ENCODE assay signal across 9 mouse cellular contexts in genomic region chr4:148293319-148293718, GRCm38 (mm10). TPM values are rescaled to one million over a fixed set of nuclear protein-coding genes. Genes with fewer than 3 reads are reported as not detected.
A peak's percentile ranks its signal among the peaks of the same experiment; 100 is the strongest.
DNase-seq lines count a peak whose midpoint lies in the region; ATAC-seq and TF ChIP-seq lines count a peak whose summit lies in the region.
"Had no signal": no experiment of that assay in that cellular context is flagged by ENCODE, and none has a peak within 500 bp of the region (broad histone marks: within the 10 kb centered on the region; RNA-seq: fewer than 3 reads in every experiment).

No protein-coding gene starts in this region.

- H3K9me3 ChIP-seq in heart, postnatal 0 days (replicated peaks; ENCODE audit: control insufficient read depth, low read length): no peaks in the 10 kb centered on the region
- H3K9me3 ChIP-seq in heart, embryonic 11.5 days (replicated peaks; ENCODE audit: control insufficient read depth, low read length): no peaks in the 10 kb centered on the region
- H3K9me3 ChIP-seq: limb, embryonic 13.5 days had no signal

- no peaks in the 10 kb centered on the region for H3K36me3 ChIP-seq in heart, postnatal 0 days (replicated peaks; ENCODE audit: control insufficient read depth, insufficient read depth, low read length)
- no peaks in the 10 kb centered on the region for H3K36me3 ChIP-seq in heart, embryonic 11.5 days (ENCODE audit: control insufficient read depth, insufficient read depth, low read length)
- H3K36me3 ChIP-seq: limb, embryonic 13.5 days had no signal

- no peak overlapping the region for H3K4me3 ChIP-seq in heart, postnatal 0 days (ENCODE audit: low read depth, low read length)
- H3K4me3 ChIP-seq in heart, embryonic 11.5 days (ENCODE audit: low read depth, low read length): no peak overlapping the region
- H3K4me3 ChIP-seq: limb, embryonic 13.5 days had no signal

- no peak overlapping the region for H3K27ac ChIP-seq in heart, postnatal 0 days (ENCODE audit: low read depth)
- H3K27ac ChIP-seq in heart, embryonic 11.5 days (ENCODE audit: low read depth, low read length): no peak overlapping the region
- H3K27ac ChIP-seq: limb, embryonic 13.5 days had no signal

- peak; percentile 21 for DNase-seq in heart, postnatal 0 days (ENCODE audit: low spot score)
- DNase-seq in 416B (ENCODE audit: low read depth): peak; percentile 50
- peak; percentile 77 for DNase-seq in adrenal gland, postnatal 14 days
- peak; percentile 51 for DNase-seq in kidney, postnatal 14 days
- no peak for DNase-seq in cerebellum, postnatal 36 days
- DNase-seq in right cerebral cortex, adult 18-20 months: no peak
- DNase-seq in cerebellum, adult 11 months: no peak

- TF ChIP-seq CTCF in heart, postnatal 0 days (IDR thresholded peaks at IDR 0.05; ENCODE audit: low read depth): no peak

- WGBS in heart, postnatal 0 days: 19% methylated on average over 5 of the region's 5 CpGs
- 19% methylated on average over 5 of the region's 5 CpGs for WGBS in heart, embryonic 11.5 days (ENCODE audit: insufficient replicate concordance)

- H3K27me3 ChIP-seq in heart, postnatal 0 days (ENCODE audit: control insufficient read depth, insufficient read depth, low read length): peaks cover 5% of the 10 kb centered on the region
- peaks cover 8% of the 10 kb centered on the region for H3K27me3 ChIP-seq in heart, embryonic 11.5 days (ENCODE audit: control insufficient read depth, insufficient read depth, low read length)

- no peak overlapping the region for H3K4me2 ChIP-seq in heart, postnatal 0 days (ENCODE audit: low read depth, low read length)
- H3K4me2 ChIP-seq in heart, embryonic 11.5 days: no peak overlapping the region
- H3K4me2 ChIP-seq: limb, embryonic 13.5 days had no signal

- no peak overlapping the region for H3K9ac ChIP-seq in heart, postnatal 0 days (replicated peaks; ENCODE audit: low read depth, low read length)
- no peak overlapping the region for H3K9ac ChIP-seq in heart, embryonic 11.5 days (ENCODE audit: low read depth, low read length)
- H3K9ac ChIP-seq: limb, embryonic 13.5 days had no signal

- TF ChIP-seq EP300 in heart, postnatal 0 days (IDR thresholded peaks at IDR 0.05; ENCODE audit: low read depth): no peak

- no peaks in the 10 kb centered on the region for H3K4me1 ChIP-seq in heart, postnatal 0 days (ENCODE audit: control insufficient read depth, insufficient read depth)
- H3K4me1 ChIP-seq in heart, embryonic 11.5 days (ENCODE audit: control insufficient read depth, insufficient read depth, low read length): no peaks in the 10 kb centered on the region
- H3K4me1 ChIP-seq: limb, embryonic 13.5 days had no signal

- no peak for ATAC-seq in heart, postnatal 0 days (ENCODE audit: insufficient read depth, low read depth)
- no peak for ATAC-seq in heart, embryonic 11.5 days (replicated peaks; ENCODE audit: insufficient number of reproducible peaks, low FRiP score, low TSS enrichment)

RNA-seq across cellular contexts. Expression of gene Disp3, which starts 5.6 kb away (rescaled TPM):
- 0.39 TPM in 1 of 2 replicates, not detected in the other for total RNA-seq in heart, postnatal 0 days (2014; rRNA removed; ENCODE audit: low replicate concordance)
- polyA plus RNA-seq in heart, postnatal 0 days (2015; fragmentation: Nextera tagmentation; extraction: Ambion mirVana): 0.11 TPM in 1 of 2 replicates, not detected in the other
- 0.06 TPM in 1 of 2 replicates, not detected in the other for polyA plus RNA-seq in heart, embryonic 11.5 days (2014; fragmentation: Nextera tagmentation; extraction: Ambion mirVana)
- total RNA-seq in adrenal gland, postnatal 14 days (2021): 0.26 and 0.71 TPM in 2 replicates

Comparison
In these comparisons a context has a peak if more than half of its experiments do, and no peak if none do; other contexts are left out.
1. DNase-seq: peak in heart, postnatal 0 days (single experiment), 416B (single experiment), adrenal gland, postnatal 14 days (single experiment) and kidney, postnatal 14 days (single experiment); none in cerebellum, postnatal 36 days (0 of 2), right cerebral cortex, adult 18-20 months (single experiment) and cerebellum, adult 11 months (single experiment).